Mouse (Mus musculus): ENCODE measurements at regions not wholly inside any gene's neighbourhood (a gene's known extent, or its start where the extent isn't known, plus 50 kb on each side); places are given as distances from the start of the nearest gene placed in this dataset.

DNA sequence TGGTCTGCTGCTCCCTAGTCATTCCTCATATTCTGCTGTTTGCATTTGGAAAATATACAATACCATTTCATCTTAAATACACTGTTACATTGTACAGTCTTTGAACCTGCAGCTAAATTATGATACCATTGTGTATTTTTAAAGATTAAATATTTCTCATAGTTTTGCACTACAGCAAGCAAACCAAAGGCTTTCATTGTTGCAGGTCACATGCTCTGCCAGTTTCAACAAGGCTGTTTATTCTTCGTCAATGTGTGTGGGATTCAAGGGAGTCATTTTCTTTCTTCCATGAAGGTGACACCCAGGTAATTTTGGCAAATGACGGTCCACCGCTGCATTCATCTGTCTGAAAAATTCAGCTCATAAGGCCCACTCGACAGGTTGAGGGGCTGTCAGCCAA is 200.9 kb upstream of the Lrig1 start:
- DNase-seq (ENCODE audit: low read depth, low spot score): no peak

DNA sequence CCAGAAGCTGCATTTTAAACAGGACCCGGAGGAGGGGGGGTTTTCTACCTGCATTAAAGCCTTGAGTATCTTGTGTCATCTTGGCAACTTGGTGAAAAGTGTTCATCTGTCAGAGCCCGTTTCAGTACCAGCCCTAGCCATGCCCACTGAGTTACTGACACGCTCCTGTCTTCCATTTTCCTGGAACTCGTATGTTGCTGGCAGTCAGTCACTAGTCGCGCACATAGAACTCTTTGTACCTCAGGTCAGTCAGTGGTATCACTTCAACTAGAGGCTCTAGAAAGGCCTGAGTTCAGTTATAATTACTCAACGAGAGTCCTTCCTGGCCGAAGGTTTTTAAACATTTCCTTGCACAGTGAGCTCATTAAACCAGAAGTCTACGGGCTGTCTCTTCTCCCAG is 198.9 kb upstream of the Lrig1 start:
- no peak for DNase-seq (ENCODE audit: low read depth, low spot score)

DNA sequence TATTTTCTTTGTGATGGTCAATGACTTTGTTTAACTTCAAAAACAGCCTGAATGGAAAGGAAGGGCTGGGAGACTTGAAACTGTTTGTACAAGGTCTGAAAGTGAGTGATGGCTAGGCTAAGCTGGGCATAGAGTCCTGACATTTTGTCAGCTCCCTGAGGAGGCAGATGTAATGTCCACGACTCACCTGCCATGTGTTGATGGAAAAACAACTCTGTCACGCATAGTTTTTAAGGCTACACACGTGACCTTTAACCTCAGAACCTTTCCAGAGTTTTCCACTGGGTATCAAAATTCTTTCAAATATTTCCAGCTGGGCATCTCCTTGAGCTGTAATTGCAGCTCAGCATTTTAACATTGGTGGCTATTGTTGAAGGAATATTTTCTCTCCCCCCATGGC is 190.2 kb upstream of the Lrig1 start:
- DNase-seq (ENCODE audit: low read depth, low spot score): no peak

DNA sequence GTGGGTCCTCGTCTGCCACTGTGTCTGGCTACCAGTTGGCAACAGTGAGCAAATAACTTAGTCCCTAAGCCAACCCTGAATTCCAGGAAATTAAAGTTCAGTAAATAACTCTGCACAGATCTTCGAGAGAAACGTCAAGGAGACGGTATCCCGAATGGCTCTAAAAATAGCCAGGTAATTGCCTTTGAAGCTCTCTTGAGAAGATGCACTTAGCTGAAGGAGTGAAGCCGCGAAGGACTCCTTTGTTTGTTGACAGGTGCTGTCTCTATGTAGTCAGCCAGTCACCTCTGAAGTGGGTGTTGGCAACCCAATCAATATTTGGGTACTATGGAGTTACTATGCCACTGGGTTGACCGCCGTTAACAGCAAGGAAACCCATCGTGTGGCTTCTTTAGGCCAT is 189.3 kb upstream of the Lrig1 start:
- DNase-seq (ENCODE audit: low read depth, low spot score): no peak

DNA sequence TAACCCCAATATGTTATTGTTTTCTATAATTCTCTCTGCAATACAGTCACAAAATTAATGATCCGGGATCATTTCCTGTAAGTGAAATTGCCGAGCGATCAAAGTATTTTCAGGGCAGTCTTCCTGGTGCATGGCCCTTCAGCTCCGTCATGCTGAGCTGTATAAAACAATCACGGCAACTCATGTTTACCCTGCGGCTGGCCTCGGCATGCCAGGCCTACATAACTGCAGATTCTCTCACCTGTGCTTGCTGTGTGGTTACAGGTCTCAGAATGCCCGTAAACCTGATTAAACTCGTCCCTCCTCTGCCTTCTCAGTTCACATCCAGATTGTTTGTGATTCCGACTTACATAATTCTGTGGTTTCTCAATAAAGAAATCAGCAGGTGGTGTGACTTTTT is 181.2 kb upstream of the Lrig1 start:
- no peak for DNase-seq (ENCODE audit: low read depth, low spot score)

DNA sequence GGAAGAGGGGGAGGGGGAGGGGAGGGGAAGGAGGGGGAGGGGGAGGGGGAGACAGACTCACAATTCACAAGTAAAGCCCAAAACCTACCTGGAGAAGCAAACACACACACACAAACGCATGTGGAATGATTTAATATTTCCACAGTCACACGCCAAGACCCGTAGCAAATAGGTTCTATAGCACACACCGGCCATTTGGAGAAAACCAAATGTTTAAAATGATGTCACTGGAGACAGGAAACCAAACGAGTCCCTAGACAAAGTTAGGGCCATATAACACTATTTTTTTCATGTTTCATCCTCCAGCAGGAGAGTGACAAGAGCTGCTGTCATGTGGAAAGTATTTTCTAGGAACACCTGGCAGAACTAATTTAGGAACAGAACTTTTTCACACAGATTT is 175.9 kb upstream of the Lrig1 start:
- DNase-seq (ENCODE audit: low read depth, low spot score): no peak

DNA sequence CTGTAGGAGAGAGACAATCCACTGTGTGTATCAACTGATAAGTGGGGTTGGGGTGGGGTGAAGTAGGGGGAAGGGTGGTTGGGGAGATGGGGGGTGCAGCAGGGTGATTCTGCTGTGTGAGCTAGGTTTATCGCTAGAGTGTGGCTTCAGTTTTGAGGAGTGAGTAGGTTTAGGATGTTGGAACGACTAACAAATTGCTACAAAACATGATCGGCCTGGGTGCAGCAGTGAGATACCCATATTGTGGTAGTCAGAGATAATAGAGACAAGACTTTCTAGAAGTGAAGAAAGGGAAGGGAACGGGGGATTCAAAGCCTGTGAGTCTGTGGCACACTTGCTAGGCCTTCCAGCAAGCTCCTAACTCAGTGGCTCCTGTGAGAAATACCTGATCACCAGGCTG is 175.1 kb upstream of the Lrig1 start:
- no peak for DNase-seq (ENCODE audit: low read depth, low spot score)

DNA sequence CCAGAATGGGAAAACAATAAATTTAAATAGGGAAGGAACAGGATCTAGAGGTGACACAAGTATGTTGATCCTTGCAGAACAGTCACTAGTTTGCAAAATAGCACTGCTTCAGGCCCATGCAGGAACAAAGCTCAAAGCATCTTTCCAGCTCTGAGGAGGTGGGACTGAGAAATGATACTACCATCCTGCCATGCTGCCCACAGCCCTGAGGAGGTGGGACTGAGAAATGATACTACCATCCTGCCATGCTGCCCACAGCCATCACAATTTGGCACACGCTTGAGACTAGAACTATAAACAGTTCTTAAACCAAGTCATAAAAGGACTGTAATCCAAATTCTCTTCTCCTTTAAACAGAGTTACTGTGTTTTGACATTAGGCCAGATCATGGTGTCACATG is 174.5 kb upstream of the Lrig1 start:
- DNase-seq (ENCODE audit: low read depth, low spot score): no peak

DNA sequence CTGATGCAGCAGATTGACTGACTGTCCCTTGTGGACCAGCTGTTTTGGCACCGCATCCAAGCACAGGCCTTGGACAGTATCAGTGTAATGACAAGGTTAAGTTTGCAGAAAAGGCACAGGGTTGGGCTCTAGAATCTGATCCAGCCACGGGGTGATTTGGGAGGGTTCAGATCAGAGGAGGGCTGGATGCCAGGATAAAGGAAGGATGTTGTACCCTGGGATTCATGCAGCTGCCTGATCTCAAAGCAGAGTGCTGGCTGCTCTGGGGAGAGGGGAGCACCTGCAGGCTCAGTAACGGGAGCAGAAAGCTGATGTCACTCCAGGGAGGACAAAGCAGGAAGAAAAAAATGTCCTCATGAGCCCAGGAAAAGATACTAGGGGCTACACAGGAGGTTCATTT is 168.0 kb upstream of the Lrig1 start:
- DNase-seq (ENCODE audit: low read depth, low spot score): no peak

DNA sequence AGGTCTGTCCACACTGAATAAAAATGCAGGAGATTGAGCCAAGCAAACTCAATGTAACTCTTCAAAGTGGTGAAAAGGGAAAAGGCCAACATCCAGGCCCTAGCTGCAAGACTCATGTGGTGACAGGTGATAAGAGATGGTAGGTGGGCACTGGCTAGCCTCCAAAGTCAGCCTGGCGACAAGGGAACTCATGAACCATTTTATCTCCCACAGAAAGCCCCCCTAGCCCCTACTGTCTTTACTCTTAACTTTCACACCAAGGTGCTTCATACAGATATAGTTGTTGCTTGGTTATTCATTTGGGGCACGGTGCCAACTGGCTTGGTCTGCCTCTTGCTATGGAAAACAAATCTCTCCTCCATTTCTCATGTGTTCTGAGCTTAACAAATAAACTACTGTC is 165.5 kb upstream of the Lrig1 start:
- no peak for DNase-seq (ENCODE audit: low read depth, low spot score)

DNA sequence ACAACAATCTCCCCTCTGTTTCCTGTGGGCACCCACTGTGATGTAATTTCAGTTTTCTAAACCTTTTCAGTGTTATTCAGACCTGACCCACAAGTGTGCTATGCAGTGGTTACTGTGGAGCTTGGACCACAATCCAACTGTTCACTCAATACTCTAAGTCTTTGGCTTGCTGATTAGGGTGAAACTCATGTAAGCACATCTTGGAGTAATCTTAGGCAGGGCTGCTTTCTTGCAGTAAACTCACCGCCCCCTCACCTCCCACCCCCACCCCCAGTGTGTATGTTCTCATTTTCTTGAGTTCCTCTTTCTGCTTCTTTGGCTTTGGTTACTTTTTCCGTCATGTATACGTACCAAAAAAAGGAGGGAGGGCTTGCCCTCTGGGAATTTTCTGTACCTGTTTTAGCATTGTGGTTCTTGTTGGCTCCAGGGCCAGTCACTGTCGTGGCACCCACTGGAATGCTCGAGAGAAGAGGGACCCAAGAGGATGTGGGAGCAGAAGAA is 158.2 kb upstream of the Lrig1 start:
- DNase-seq (ENCODE audit: low read depth, low spot score): no peak

DNA sequence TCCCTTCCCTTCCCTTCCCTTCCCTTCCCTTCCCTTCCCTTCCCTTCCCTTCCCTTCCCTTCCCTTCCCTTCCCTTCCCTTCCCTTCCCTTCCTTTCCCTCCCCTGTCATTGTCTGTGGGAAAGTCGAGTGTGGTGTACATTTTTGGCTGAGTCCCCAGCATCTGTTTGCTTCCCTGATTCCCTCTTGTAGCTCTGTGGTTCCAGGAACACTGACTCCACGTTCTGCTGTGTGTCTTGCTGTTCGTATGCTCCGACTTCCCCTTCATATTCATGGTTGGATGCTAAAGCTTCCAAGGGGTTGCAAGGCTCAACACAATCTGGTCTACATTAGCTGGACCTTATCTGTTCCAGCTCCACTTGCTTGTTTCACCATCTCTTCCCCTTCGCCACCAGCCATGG is 150.2 kb upstream of the Lrig1 start:
- DNase-seq (ENCODE audit: low read depth, low spot score): no peak

DNA sequence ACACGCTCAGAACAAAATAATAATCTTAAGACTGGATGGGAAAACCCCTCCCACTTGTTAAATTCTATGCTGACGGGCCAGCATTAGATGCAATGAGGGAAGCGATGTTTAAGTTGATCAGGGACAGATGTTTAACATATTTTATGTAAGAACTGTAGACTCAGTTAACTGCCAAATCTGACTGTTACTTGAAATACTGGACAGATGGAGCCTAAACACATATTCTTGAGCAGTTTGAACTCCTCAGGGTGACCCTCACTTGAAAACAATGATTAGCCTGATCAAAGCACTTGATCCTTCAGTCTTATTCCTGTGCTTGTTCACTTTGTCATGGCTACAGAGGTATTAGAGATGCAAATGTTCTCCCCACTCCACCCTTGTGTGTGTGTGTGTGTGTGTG is 149.6 kb upstream of the Lrig1 start:
- DNase-seq (ENCODE audit: low read depth, low spot score): no peak

DNA sequence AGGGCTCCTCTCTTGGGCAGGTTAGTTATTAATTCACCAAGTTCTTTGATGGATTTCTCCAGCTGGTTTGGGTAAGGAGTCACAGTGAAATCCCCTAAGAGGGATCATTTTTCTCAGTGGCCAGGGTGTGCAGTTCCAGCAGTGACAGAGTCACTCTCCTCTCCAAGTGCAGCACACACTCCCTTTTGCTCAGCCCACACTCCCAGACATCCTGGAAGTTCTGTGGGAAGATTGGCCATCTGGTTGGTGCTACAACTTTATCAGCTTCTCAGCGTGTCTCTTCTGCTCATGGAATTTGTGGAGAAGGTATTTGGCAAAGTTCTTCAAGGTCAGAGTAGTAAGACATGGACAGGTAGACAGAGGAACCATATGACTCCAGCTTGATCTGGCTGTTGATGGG is 148.5 kb upstream of the Lrig1 start:
- no peak for DNase-seq (ENCODE audit: low read depth, low spot score)

DNA sequence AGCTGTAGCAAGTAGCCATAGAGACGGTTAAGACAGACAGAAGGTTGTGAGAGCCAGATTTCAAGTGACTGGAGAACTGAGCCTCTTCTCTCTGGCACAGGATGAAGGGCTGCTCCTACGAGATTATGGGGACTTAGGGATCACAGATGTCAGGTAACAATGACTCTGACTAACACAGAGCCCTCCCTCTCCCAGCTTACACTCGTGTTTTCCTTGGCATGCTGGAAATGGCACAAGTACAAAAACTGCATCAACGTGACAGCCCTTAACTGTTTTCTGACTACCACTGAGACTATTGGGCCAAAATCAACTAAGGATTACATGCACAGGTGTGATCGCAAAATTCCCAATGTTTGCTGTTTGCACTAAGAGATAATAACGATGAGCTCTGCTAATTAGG is 145.9 kb upstream of the Lrig1 start:
- DNase-seq (ENCODE audit: low read depth, low spot score): no peak

DNA sequence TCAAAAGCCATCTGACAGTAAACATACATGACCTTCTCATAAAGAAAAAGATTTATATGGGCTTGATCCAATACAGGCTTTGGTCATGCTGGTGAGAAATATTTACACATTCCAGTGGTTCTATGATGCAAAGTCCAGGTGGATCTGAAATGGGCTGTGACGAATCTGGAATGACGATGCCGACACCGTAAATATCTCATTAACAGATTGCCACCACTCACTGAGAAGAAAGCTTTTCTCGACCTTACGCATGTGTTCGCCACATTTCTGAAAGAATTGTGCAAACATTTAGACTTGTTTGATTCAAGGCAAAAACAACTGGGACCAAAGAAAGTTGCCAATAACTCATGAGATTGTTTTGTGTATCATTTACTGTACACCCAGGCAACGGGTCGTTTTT is 142.9 kb upstream of the Lrig1 start:
- no peak for DNase-seq (ENCODE audit: low read depth, low spot score)

DNA sequence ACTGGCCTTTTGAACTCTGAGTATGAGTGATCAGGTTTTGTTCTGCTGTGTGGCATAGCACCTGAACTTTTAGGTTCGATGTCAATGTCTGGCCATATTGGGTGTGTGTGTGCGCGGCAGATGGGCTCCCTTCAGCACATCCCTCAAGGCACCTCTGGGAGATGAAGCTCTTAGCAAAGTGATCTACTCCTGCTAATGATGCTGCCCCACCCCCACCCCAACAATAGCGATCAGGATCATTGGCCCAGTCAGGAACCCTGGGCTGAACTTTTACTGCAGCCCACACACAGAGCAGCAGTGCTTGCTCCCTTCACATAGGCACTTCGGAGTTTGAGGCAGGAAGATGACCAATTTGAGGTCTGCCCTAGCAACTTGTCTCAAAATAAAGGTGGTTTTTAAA is 141.9 kb upstream of the Lrig1 start:
- DNase-seq (ENCODE audit: low read depth, low spot score): no peak

DNA sequence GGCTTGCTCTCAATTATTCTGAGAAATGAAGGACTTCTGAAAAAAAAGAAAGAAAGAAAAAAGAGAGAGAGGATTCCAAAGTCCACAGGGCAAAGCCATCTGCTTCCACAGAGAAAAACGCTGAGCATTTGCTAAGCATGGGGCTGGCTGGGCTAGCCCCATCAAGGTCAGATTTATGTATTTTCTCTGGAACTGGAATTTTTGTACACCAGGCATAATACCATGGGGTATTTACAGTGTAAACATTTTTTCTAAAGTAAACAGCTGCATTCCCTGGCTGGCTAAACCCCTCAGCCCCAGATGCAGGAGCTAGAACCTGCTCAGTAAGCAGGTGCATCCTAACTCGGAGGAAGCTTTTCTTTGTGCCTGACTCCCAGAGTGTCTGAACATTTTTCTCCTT is 135.8 kb upstream of the Lrig1 start:
- DNase-seq (ENCODE audit: low read depth, low spot score): no peak

DNA sequence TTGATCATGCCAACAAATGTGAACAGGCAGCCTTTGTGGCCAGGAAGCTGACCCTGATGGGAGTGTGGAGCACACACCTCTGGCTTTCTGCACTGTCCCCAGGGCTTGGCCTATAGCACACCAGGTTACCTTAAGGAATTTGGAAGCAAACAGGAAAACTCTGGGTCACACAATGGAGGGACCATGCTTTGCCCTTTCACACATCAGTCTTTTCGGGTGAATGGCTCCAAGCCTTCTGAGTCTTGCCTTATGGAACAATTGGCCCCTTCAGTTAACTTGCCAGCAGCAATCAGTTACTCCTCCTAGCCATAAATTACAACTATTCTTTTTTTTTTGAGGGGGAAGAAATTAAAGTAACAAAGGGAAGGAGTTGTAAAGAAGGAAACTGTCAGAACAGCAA is 134.6 kb upstream of the Lrig1 start:
- DNase-seq (ENCODE audit: low read depth, low spot score): no peak

DNA sequence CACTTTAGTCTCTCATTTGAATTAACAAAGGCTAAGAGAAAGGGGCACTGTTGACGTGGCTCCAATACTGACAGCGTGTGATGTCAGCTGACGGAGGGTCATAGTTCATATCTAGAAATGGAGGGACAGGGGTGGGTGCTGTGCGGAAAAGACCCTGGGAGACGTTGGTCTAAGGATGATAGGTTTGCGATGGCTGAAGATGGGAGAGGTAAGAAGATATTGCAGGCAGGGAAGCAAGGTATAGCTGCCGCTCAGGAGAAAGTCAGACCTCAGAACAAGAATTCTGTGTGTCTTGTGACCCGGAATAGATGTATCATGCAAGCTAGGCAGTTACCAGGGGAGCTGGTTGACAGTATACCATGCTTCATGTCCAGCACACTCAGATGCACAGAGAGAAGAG is 130.8 kb upstream of the Lrig1 start:
- no peak for DNase-seq (ENCODE audit: low read depth, low spot score)

DNA sequence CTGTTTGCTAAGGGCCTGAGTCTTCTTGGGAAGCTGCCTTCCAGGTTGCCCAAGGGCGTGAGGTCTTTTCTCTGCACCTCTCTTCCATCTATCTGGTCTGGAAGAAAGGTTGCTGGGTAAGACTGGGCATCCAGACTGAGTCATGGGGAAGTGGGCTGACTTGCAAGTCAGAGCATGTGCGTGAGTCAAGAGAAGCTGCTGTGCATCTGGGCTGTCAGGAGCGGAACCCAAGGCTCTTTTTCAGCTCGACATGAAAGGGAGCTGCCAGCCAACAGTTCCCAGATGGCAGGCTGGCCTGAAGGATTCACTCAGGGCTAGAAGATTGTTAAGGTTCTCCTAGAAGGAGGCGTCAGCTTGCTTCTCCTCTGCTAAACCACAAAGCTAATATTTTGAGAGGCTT is 129.3 kb upstream of the Lrig1 start:
- no peak for DNase-seq (ENCODE audit: low read depth, low spot score)

DNA sequence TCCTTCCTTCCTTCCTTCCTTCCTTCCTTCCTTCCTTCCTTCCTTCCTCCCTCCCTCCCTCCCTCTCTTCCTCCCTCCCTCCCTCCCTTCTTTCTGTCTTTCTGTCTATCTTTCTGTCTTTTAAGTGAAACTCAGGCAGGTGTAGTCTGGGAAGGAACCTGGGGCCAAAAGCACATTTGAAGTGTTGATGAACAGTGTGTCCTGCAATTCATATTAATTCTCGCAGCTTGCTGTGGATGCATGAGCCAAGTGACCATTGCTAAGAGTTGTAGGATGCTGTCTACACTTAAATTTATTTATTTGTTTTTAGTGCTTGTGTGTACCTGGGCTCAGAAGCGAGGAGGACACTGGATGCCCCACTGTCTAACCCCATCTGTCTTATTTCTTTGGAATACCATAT is 126.7 kb upstream of the Lrig1 start:
- DNase-seq (ENCODE audit: low read depth, low spot score): peak; percentile 83

DNA sequence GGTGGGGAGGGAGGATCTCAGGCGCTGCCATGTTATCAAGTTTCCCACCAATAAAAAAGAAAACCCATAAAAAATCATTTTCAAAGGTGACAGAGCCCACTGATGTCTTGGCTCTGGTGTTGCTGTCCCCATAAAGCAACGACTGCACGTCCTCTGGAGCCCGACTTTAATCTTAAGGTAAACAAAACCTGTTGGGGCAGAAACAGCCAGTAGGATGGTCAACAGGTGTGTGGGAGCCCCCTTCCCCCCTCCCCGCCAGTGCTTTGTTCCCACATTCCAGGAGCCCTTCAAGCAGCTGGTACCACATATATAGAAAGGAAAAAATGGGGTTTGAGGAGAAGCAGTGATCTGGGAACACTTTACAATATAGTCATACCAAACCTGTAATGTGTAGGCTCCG is 118.3 kb upstream of the Lrig1 start:
- DNase-seq (ENCODE audit: low read depth, low spot score): no peak

DNA sequence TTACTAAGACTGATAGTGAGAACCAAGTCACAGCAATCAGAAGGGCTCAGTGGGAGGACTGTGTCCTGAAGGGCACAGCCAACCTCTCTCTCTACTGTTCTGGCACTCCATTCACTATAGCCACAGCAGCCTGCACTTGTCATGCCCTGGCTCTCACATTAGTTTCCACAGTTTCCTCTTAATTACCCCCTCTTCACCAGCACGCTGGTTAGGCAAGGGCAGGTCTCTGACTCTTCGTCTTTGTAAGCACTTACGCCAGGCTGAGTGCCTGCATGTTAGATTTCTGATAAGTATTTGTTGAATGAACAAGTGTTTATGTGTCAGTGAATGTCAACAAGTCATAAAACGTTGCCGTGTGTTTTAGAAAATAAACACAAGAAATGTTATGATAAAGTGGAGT is 116.2 kb upstream of the Lrig1 start:
- no peak for DNase-seq (ENCODE audit: low read depth, low spot score)

DNA sequence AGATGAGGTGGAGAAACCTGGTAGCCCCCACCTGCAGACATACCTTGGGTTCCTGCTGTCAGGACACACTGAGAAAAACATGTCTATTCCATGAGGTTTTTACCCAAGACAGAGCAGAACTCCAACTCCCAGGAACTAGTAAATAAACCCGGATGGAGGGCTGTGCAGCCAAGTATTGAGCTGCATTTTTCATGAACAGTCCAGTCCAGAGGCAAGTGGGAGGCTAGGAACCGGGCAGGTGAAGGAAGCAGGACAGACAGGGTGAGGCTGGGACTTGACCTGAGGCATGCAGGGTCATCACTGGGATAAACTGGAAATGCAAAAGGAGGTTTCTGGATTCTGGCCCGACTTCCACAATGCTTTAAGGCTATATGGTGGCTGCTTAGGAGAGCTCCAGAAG is 114.8 kb upstream of the Lrig1 start:
- DNase-seq (ENCODE audit: low read depth, low spot score): no peak
